Mouse (Mus musculus): ENCODE measurements at regions not wholly inside any gene's neighbourhood (a gene's known extent, or its start where the extent isn't known, plus 50 kb on each side); places are given as distances from the start of the nearest gene placed in this dataset.

DNA sequence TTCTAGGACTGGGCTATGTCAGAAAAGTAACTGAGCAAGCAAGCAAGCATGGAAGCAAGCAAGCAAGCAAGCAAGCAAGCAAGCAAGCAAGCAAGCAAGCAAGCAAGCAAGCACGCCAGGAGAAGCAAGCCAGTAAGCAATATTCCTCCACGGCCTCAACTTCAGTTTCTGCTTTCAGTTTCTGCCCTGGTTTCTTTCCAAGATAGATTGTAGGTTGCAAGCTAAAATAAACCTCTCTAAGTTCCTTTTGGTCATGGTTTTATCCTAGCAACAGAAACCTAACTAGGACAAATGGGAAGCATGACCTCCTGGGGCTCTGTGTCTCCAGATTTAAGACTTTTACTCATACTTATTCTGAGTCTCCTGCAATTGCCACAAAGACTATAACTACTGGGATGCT is 271.0 kb downstream of the Hace1 start:
- TF ChIP-seq CTCF (IDR thresholded peaks at IDR 0.05; ENCODE audit: control insufficient read depth, insufficient read depth, insufficient replicate concordance, low read depth, low read length), result no peak
- TF ChIP-seq POLR2A (IDR thresholded peaks at IDR 0.05; ENCODE audit: control insufficient read depth, low read depth, low read length), result no peak
